In genomic region chr5:121839128-121839473, GRCm38 (mm10) we compare ENCODE assay signal across 8 mouse cellular contexts. TPM values are rescaled to one million over a fixed set of nuclear protein-coding genes. Genes with fewer than 3 reads are reported as not detected.
DNase-seq lines count a peak whose midpoint lies in the region; ATAC-seq and TF ChIP-seq lines count a peak whose summit lies in the region.

No protein-coding gene starts in this region.

- H3K9me3 ChIP-seq in heart, embryonic 14.5 days (ENCODE audit: control insufficient read depth, low read length): no peaks in the 10 kb centered on the region
- H3K9me3 ChIP-seq in E14TG2a.4 (ENCODE audit: low read length): no peaks in the 10 kb centered on the region
- no peaks in the 10 kb centered on the region for H3K9me3 ChIP-seq in forebrain, embryonic 14.5 days (replicated peaks; ENCODE audit: control insufficient read depth, low read length)
- no peaks in the 10 kb centered on the region for H3K9me3 ChIP-seq in liver, embryonic 13.5 days (replicated peaks)

- H3K36me3 ChIP-seq in heart, embryonic 14.5 days (ENCODE audit: control insufficient read depth, insufficient read depth, low read length): no peaks in the 10 kb centered on the region
- H3K36me3 ChIP-seq in E14TG2a.4 (ENCODE audit: insufficient read depth, low read length): no peaks in the 10 kb centered on the region
- H3K36me3 ChIP-seq in forebrain, embryonic 14.5 days (ENCODE audit: control insufficient read depth, insufficient read depth, low read length): no peaks in the 10 kb centered on the region
- H3K36me3 ChIP-seq in liver, embryonic 13.5 days: no peaks in the 10 kb centered on the region

- peaks cover 6% of the 10 kb centered on the region for H3K27me3 ChIP-seq in heart, embryonic 14.5 days (ENCODE audit: control insufficient read depth, insufficient read depth, low read length)
- peaks cover 38% of the 10 kb centered on the region for H3K27me3 ChIP-seq in E14TG2a.4 (ENCODE audit: insufficient read depth, low read length)
- peaks cover 40% of the 10 kb centered on the region for H3K27me3 ChIP-seq in forebrain, embryonic 14.5 days (replicated peaks; ENCODE audit: control insufficient read depth, insufficient read depth, low read length)
- peaks cover 25% of the 10 kb centered on the region for H3K27me3 ChIP-seq in liver, embryonic 13.5 days

- WGBS in heart, embryonic 14.5 days: 35% methylated on average over 7 of the region's 7 CpGs
- WGBS in forebrain, embryonic 14.5 days: 35% methylated on average over 7 of the region's 7 CpGs
- WGBS in liver, embryonic 13.5 days (ENCODE audit: insufficient replicate concordance): 34% methylated on average over 7 of the region's 7 CpGs

- no peak for ATAC-seq in heart, embryonic 14.5 days (ENCODE audit: insufficient number of reproducible peaks, insufficient read depth, low FRiP score, low read depth)
- ATAC-seq in forebrain, embryonic 14.5 days: no peak
- no peak for ATAC-seq in liver, embryonic 13.5 days (ENCODE audit: low read depth)
- ATAC-seq in CD4-positive, CD25-positive, alpha-beta regulatory T cell, adult 4 months: no peak

- H3K4me1 ChIP-seq in heart, embryonic 14.5 days (ENCODE audit: control insufficient read depth in 2 of 2, insufficient read depth in 2 of 2, low read length in 2 of 2): peaks cover 30 to 40% of the 10 kb centered on the region in 2 experiments
- peaks cover 77% of the 10 kb centered on the region for H3K4me1 ChIP-seq in E14TG2a.4 (replicated peaks; ENCODE audit: low read depth, low read length)
- H3K4me1 ChIP-seq in forebrain, embryonic 14.5 days (ENCODE audit: control insufficient read depth, insufficient read depth, low read length): peaks cover 35% of the 10 kb centered on the region
- H3K4me1 ChIP-seq in liver, embryonic 13.5 days (replicated peaks): peaks cover 76% of the 10 kb centered on the region

- peak overlapping the region; percentile 50 to 90; a peak in 3 of 4 replicates for H3K4me3 ChIP-seq in heart, embryonic 14.5 days (ENCODE audit: control insufficient read depth in 1 of 2, insufficient read depth in 1 of 2, low read depth in 1 of 2, low read length in 2 of 2)
- peak overlapping the region; percentile 77 for H3K4me3 ChIP-seq in E14TG2a.4 (replicated peaks; ENCODE audit: low read length)
- peak overlapping the region; percentile 29 for H3K4me3 ChIP-seq in forebrain, embryonic 14.5 days (ENCODE audit: low read depth, low read length)
- H3K4me3 ChIP-seq in liver, embryonic 13.5 days (replicated peaks): peak overlapping the region; percentile 88

- TF ChIP-seq CTCF in E14TG2a.4 (conservative IDR thresholded peaks at IDR 0.05; ENCODE audit: low read length): no peak

- H3K9ac ChIP-seq in heart, embryonic 14.5 days (ENCODE audit: low read length): peak overlapping the region; percentile 69
- peak overlapping the region; percentile 41; the same call in 1 of the 2 replicates for H3K9ac ChIP-seq in forebrain, embryonic 14.5 days (ENCODE audit: low read length)
- H3K9ac ChIP-seq in liver, embryonic 13.5 days: peak overlapping the region; percentile 76

- peak overlapping the region; percentile 80 for H3K4me2 ChIP-seq in heart, embryonic 14.5 days (ENCODE audit: low read length)
- peak overlapping the region; percentile 84 for H3K4me2 ChIP-seq in forebrain, embryonic 14.5 days (ENCODE audit: low read length)
- H3K4me2 ChIP-seq in liver, embryonic 13.5 days: peak overlapping the region; percentile 98

- H3K27ac ChIP-seq in heart, embryonic 14.5 days (replicated peaks in 1 of 2; ENCODE audit: control insufficient read depth in 1 of 2, insufficient read depth in 1 of 2, low read depth in 2 of 2, low read length in 2 of 2): peak overlapping the region; percentile 15 to 87; a peak in 3 of 4 replicates
- no peak overlapping the region for H3K27ac ChIP-seq in forebrain, embryonic 14.5 days (ENCODE audit: low read depth, low read length)
- peak overlapping the region; percentile 85 for H3K27ac ChIP-seq in liver, embryonic 13.5 days

- no peak for DNase-seq in heart, adult 9 months (ENCODE audit: low spot score in 2 of 2)
- no peak for DNase-seq in forebrain, embryonic 14.5 days (ENCODE audit: low spot score)
- no peak for DNase-seq in liver, embryonic 13.5 days
- DNase-seq in cerebellum, adult 11-12 months: no peak
- no peak for DNase-seq in adrenal gland, adult 2 months

RNA-seq across cellular contexts. Expression of gene Sh2b3, which starts 1.7 kb away (rescaled TPM):
- polyA plus RNA-seq in heart, embryonic 14.5 days (2014; fragmentation: Nextera tagmentation; extraction: Ambion mirVana): 16.5 and 18.1 TPM in 2 replicates
- polyA plus RNA-seq in forebrain, embryonic 14.5 days (2014; fragmentation: Nextera tagmentation; extraction: Ambion mirVana): 4.4 and 5.4 TPM in 2 replicates
- 6.1 TPM in 2 replicates for polyA plus RNA-seq in liver, embryonic 13.5 days (2015; fragmentation: Nextera tagmentation; extraction: Ambion mirVana)
- 10 to 100 TPM; 28.8 to 32.1 TPM for total RNA-seq in adrenal gland, adult 2 months (2021)
- 138 and 147 TPM in 2 replicates for polyA plus RNA-seq in adrenal gland, adult 2 months (2012; rRNA removed)
- polyA plus RNA-seq in CD4-positive, CD25-positive, alpha-beta regulatory T cell, adult 4 months (2017; shearing (Covaris generic)): 10 to 100 TPM; 10.2 to 12.1 TPM

RNA-seq across cellular contexts. Expression of gene Pheta1, which starts 9.7 kb away (rescaled TPM):
- 10.8 and 11.5 TPM in 2 replicates for polyA plus RNA-seq in heart, embryonic 14.5 days (2014; fragmentation: Nextera tagmentation; extraction: Ambion mirVana)
- 34.7 and 41.4 TPM in 2 replicates for polyA plus RNA-seq in forebrain, embryonic 14.5 days (2014; fragmentation: Nextera tagmentation; extraction: Ambion mirVana)
- 3.7 and 4.0 TPM in 2 replicates for polyA plus RNA-seq in liver, embryonic 13.5 days (2015; fragmentation: Nextera tagmentation; extraction: Ambion mirVana)
- 1 to 10 TPM; 5.6 to 9.2 TPM for total RNA-seq in adrenal gland, adult 2 months (2021)
- polyA plus RNA-seq in adrenal gland, adult 2 months (2012; rRNA removed): 24.3 and 27.4 TPM in 2 replicates
- polyA plus RNA-seq in CD4-positive, CD25-positive, alpha-beta regulatory T cell, adult 4 months (2017; shearing (Covaris generic)): under 1 TPM; 0.47 to 0.86 TPM

Comparison
In these comparisons a context has a peak if more than half of its experiments do, and no peak if none do; other contexts are left out.
1. H3K4me3 ChIP-seq: peak in every context shown above with its lines; median percentile 88 in liver, embryonic 13.5 days; 77 in E14TG2a.4; 70 in heart, embryonic 14.5 days; 29 in forebrain, embryonic 14.5 days.